Mouse (Mus musculus) spleen, embryonic (tissue): ENCODE measurements around the gene Pex11a.

Source experiments
- CTCF ChIA-PET: fragments of 350-600 bp; sonication (Branson Sonifier 250); formaldehyde crosslinking; loops from one replicate; lab custom pipeline; 2022; lab: Charles Lee

Pex11a gene

GRCm38 (mm10) chr7:79742659-79743536, at the start of gene Pex11a, which contains the start of gene Wdr93:
TSS of gene Pex11a (minus strand) at chr7:79743131.
TSS of gene Wdr93 (plus strand) at chr7:79743163.
- CTCF ChIA-PET, result interaction anchor here (0.6 to 0.9 kb wide), 2 partner anchors 13 to 18 kb away, joined by 3 to 8 read pairs; no protein-coding TSS in a partner anchor

- CTCF ChIA-PET, result interaction anchor here (0.6 kb wide), 1 partner anchor 25 kb away, joined by 3 read pairs; no protein-coding TSS in a partner anchor
These were observed 46.9 kb upstream of the Pex11a start for GRCm38 (mm10) chr7:79789812-79790211.

- CTCF ChIA-PET, result no interaction called here
These were observed 43.4 kb upstream of the Pex11a start for GRCm38 (mm10) chr7:79786295-79786694.

- CTCF ChIA-PET, result no interaction called here
These were observed 39.6 kb upstream of the Pex11a start for GRCm38 (mm10) chr7:79782516-79782855.

GRCm38 (mm10) chr7:79781826-79782515, 39.0 kb upstream of the Pex11a start:
- CTCF ChIA-PET, result no interaction called here

GRCm38 (mm10) chr7:79780647-79781626, 38.0 kb upstream of the Pex11a start:
- CTCF ChIA-PET, result no interaction called here

- CTCF ChIA-PET, result no interaction called here
These were observed 28.9 kb upstream of the Pex11a start for GRCm38 (mm10) chr7:79771561-79772512.

- CTCF ChIA-PET, result no interaction called here
These were observed 26.7 kb upstream of the Pex11a start for GRCm38 (mm10) chr7:79769664-79770063.

GRCm38 (mm10) chr7:79765991-79766390, 23.1 kb upstream of the Pex11a start:
- CTCF ChIA-PET, result interaction anchor here (0.7 kb wide), 1 partner anchor 41 kb away, joined by 4 read pairs; no protein-coding TSS in a partner anchor

- CTCF ChIA-PET, result no interaction called here
These were observed 19.2 kb upstream of the Pex11a start for GRCm38 (mm10) chr7:79762106-79762505.

GRCm38 (mm10) chr7:79761124-79761876, 18.4 kb upstream of the Pex11a start:
- CTCF ChIA-PET, result no interaction called here

GRCm38 (mm10) chr7:79759766-79760165, 16.8 kb upstream of the Pex11a start:
- CTCF ChIA-PET, result no interaction called here

GRCm38 (mm10) chr7:79758176-79758575, 15.2 kb upstream of the Pex11a start:
- CTCF ChIA-PET, result interaction anchor here (0.5 kb wide), 1 partner anchor 33 kb away, joined by 3 read pairs; no protein-coding TSS in a partner anchor

GRCm38 (mm10) chr7:79756334-79756733, 13.4 kb upstream of the Pex11a start:
- CTCF ChIA-PET, result no interaction called here

GRCm38 (mm10) chr7:79749511-79749910, 6.6 kb upstream of the Pex11a start:
- CTCF ChIA-PET, result no interaction called here

GRCm38 (mm10) chr7:79747659-79748058, 4.7 kb upstream of the Pex11a start:
- CTCF ChIA-PET, result no interaction called here

GRCm38 (mm10) chr7:79744585-79744984, 1.7 kb upstream of the Pex11a start:
- CTCF ChIA-PET, result no interaction called here

GRCm38 (mm10) chr7:79744051-79744450, 1.1 kb upstream of the Pex11a start:
- CTCF ChIA-PET, result interaction anchor here (0.6 kb wide), 1 partner anchor 1468 kb away, joined by 17 read pairs; no protein-coding TSS in a partner anchor

- CTCF ChIA-PET, result interaction anchor here (0.9 kb wide), 1 partner anchor 13 kb away, joined by 3 read pairs; no protein-coding TSS in a partner anchor
These were observed 663 bp downstream of the Pex11a start for GRCm38 (mm10) chr7:79742277-79742658.
